Comparison of ENCODE assay signal across 30 mouse cellular contexts in genomic region chr4:106621428-106621827, GRCm38 (mm10). TPM values are rescaled to one million over a fixed set of nuclear protein-coding genes. Genes with fewer than 3 reads are reported as not detected.
DNase-seq lines count a peak whose midpoint lies in the region; ATAC-seq and TF ChIP-seq lines count a peak whose summit lies in the region.
"Had no signal": no experiment of that assay in that cellular context is flagged by ENCODE, and none has a peak within 500 bp of the region (broad histone marks: within the 10 kb centered on the region; RNA-seq: fewer than 3 reads in every experiment).

No protein-coding gene starts in this region.

- TF ChIP-seq CTCF in kidney, adult 2 months (conservative IDR thresholded peaks at IDR 0.05; ENCODE audit: insufficient read depth, insufficient read length, low read depth, low read length): no peak

- no peak overlapping the region for H3K9ac ChIP-seq in kidney, embryonic 14.5 days (ENCODE audit: low read depth, low read length)
- H3K9ac ChIP-seq in intestine, embryonic 15.5 days: 0 out of 2 replicates have a peak overlapping the region, but pooled peaks have one; percentile 18
- no peak overlapping the region for H3K9ac ChIP-seq in stomach, embryonic 15.5 days
- no peak overlapping the region for H3K9ac ChIP-seq in midbrain, embryonic 14.5 days (replicated peaks; ENCODE audit: low read length)
- H3K9ac ChIP-seq: embryonic facial prominence, embryonic 13.5 days; forebrain, embryonic 15.5 days; heart, embryonic 12.5 days; hindbrain, embryonic 14.5 days; limb, embryonic 12.5 days; liver, embryonic 15.5 days; midbrain, embryonic 12.5 days had no signal

- no peaks in the 10 kb centered on the region for H3K27me3 ChIP-seq in kidney, adult 2 months (replicated peaks; ENCODE audit: control insufficient read depth, insufficient read depth, low read length)
- peaks cover 30% of the 10 kb centered on the region for H3K27me3 ChIP-seq in kidney, embryonic 14.5 days (ENCODE audit: control insufficient read depth, insufficient read depth, low read length)
- H3K27me3 ChIP-seq in intestine, embryonic 15.5 days (replicated peaks): peaks cover 27% of the 10 kb centered on the region
- H3K27me3 ChIP-seq in stomach, embryonic 15.5 days (replicated peaks): peaks cover 35% of the 10 kb centered on the region
- H3K27me3 ChIP-seq in midbrain, embryonic 14.5 days (ENCODE audit: control insufficient read depth, insufficient read depth, low read length): peaks cover 12% of the 10 kb centered on the region
- H3K27me3 ChIP-seq: Patski had no signal

- no peaks in the 10 kb centered on the region for H3K36me3 ChIP-seq in kidney, adult 2 months (ENCODE audit: control insufficient read depth, insufficient read depth, low read length)
- no peaks in the 10 kb centered on the region for H3K36me3 ChIP-seq in kidney, embryonic 14.5 days (ENCODE audit: control insufficient read depth, insufficient read depth, low read length)
- H3K36me3 ChIP-seq in intestine, embryonic 15.5 days: no peaks in the 10 kb centered on the region
- no peaks in the 10 kb centered on the region for H3K36me3 ChIP-seq in stomach, embryonic 15.5 days
- H3K36me3 ChIP-seq in midbrain, embryonic 14.5 days (ENCODE audit: control insufficient read depth, insufficient read depth, low read length): no peaks in the 10 kb centered on the region
- H3K36me3 ChIP-seq: embryonic facial prominence, embryonic 13.5 days; forebrain, embryonic 10.5 days; forebrain, embryonic 15.5 days; heart, embryonic 12.5 days; limb, embryonic 12.5 days; liver, embryonic 15.5 days; midbrain, embryonic 12.5 days had no signal

- no peak for ATAC-seq in kidney, embryonic 14.5 days (ENCODE audit: low FRiP score, low TSS enrichment)
- ATAC-seq in intestine, embryonic 15.5 days: peak; percentile 85
- no peak for ATAC-seq in stomach, embryonic 15.5 days (ENCODE audit: insufficient read depth, low FRiP score, low read depth)
- no peak for ATAC-seq in midbrain, embryonic 14.5 days (ENCODE audit: low FRiP score, low TSS enrichment)
- ATAC-seq: forebrain, embryonic 15.5 days; Patski had no signal

- WGBS in kidney, adult 2 months: 53% methylated on average over 3 of the region's 3 CpGs
- WGBS in kidney, embryonic 14.5 days: 72% methylated on average over 3 of the region's 3 CpGs
- 63% methylated on average over 3 of the region's 3 CpGs for WGBS in intestine, embryonic 15.5 days
- WGBS in stomach, embryonic 15.5 days: 62% methylated on average over 3 of the region's 3 CpGs
- 68% methylated on average over 3 of the region's 3 CpGs for WGBS in midbrain, embryonic 14.5 days

- H3K4me2 ChIP-seq in kidney, embryonic 14.5 days (replicated peaks; ENCODE audit: low read depth, low read length): no peak overlapping the region
- peak overlapping the region; percentile 54 for H3K4me2 ChIP-seq in intestine, embryonic 15.5 days (replicated peaks)
- peak overlapping the region; percentile 59; the same call in 1 of the 2 replicates for H3K4me2 ChIP-seq in stomach, embryonic 15.5 days
- no peak overlapping the region for H3K4me2 ChIP-seq in midbrain, embryonic 14.5 days (ENCODE audit: low read length)
- H3K4me2 ChIP-seq: forebrain, embryonic 15.5 days; heart, embryonic 12.5 days; hindbrain, embryonic 14.5 days; liver, embryonic 15.5 days; midbrain, embryonic 12.5 days had no signal

- H3K9me3 ChIP-seq in kidney, embryonic 14.5 days (ENCODE audit: control insufficient read depth, low read length): no peaks in the 10 kb centered on the region
- no peaks in the 10 kb centered on the region for H3K9me3 ChIP-seq in intestine, embryonic 15.5 days
- H3K9me3 ChIP-seq in stomach, embryonic 15.5 days: no peaks in the 10 kb centered on the region
- H3K9me3 ChIP-seq in midbrain, embryonic 14.5 days (ENCODE audit: control insufficient read depth, low read length): no peaks in the 10 kb centered on the region
- H3K9me3 ChIP-seq: embryonic facial prominence, embryonic 13.5 days; forebrain, embryonic 10.5 days; forebrain, embryonic 15.5 days; heart, embryonic 12.5 days; limb, embryonic 12.5 days; liver, embryonic 15.5 days; midbrain, embryonic 12.5 days had no signal

- no peak overlapping the region for H3K4me3 ChIP-seq in kidney, adult 2 months (ENCODE audit: insufficient read depth, low read depth, low read length)
- no peak overlapping the region for H3K4me3 ChIP-seq in kidney, embryonic 14.5 days (ENCODE audit: low read length)
- H3K4me3 ChIP-seq in intestine, embryonic 15.5 days (replicated peaks): no peak overlapping the region
- no peak overlapping the region for H3K4me3 ChIP-seq in stomach, embryonic 15.5 days (replicated peaks)
- no peak overlapping the region for H3K4me3 ChIP-seq in midbrain, embryonic 14.5 days (replicated peaks; ENCODE audit: low read depth, low read length)
- H3K4me3 ChIP-seq: embryonic facial prominence, embryonic 13.5 days; forebrain, embryonic 10.5 days; forebrain, embryonic 15.5 days; gastrocnemius, adult 2 months; heart, adult 2 months; heart, embryonic 12.5 days; left cerebral cortex, adult 2 months; liver, embryonic 15.5 days; midbrain, embryonic 12.5 days had no signal

- no peak for TF ChIP-seq POLR2A in kidney, adult 2 months (IDR thresholded peaks at IDR 0.05; ENCODE audit: low read depth, low read length)

- peak overlapping the region; percentile 54 for H3K27ac ChIP-seq in kidney, adult 2 months (ENCODE audit: insufficient read depth, low read depth, low read length)
- H3K27ac ChIP-seq in kidney, embryonic 14.5 days (ENCODE audit: low read depth, low read length): no peak overlapping the region
- H3K27ac ChIP-seq in intestine, embryonic 15.5 days: peak overlapping the region; percentile 74
- peak overlapping the region; percentile 44; the same call in 1 of the 2 replicates for H3K27ac ChIP-seq in stomach, embryonic 15.5 days
- no peak overlapping the region for H3K27ac ChIP-seq in midbrain, embryonic 14.5 days (replicated peaks; ENCODE audit: low read depth, low read length)
- H3K27ac ChIP-seq: embryonic facial prominence, embryonic 13.5 days; forebrain, embryonic 10.5 days; forebrain, embryonic 15.5 days; gastrocnemius, adult 2 months; heart, adult 2 months; hindbrain, embryonic 14.5 days; left cerebral cortex, adult 2 months; limb, embryonic 12.5 days; liver, embryonic 15.5 days; midbrain, embryonic 12.5 days had no signal

- DNase-seq in kidney, adult 2 months: peak; percentile 84
- peak; percentile 60 for DNase-seq in kidney, postnatal 14 days
- no peak for DNase-seq in midbrain, embryonic 14.5 days
- no peak for DNase-seq in right cerebral cortex, postnatal 14 days
- no peak for DNase-seq in thymus, postnatal 14 days
- DNase-seq: cerebellum, adult 11 months; cerebellum, adult 9-11 months; heart, postnatal 4 days; right cerebral cortex, postnatal 25 days; spleen, adult 18-20 months had no signal

- H3K4me1 ChIP-seq in kidney, adult 2 months (ENCODE audit: control insufficient read depth, insufficient read depth, low read length): peaks cover 9% of the 10 kb centered on the region; the same call in 1 of the 2 replicates
- H3K4me1 ChIP-seq in kidney, embryonic 14.5 days (ENCODE audit: control insufficient read depth, insufficient read depth, low read length): peaks cover 6% of the 10 kb centered on the region; the same call in 1 of the 2 replicates
- peaks cover 14% of the 10 kb centered on the region for H3K4me1 ChIP-seq in intestine, embryonic 15.5 days (replicated peaks)
- H3K4me1 ChIP-seq in stomach, embryonic 15.5 days: peaks cover 18% of the 10 kb centered on the region
- H3K4me1 ChIP-seq in midbrain, embryonic 14.5 days (ENCODE audit: control insufficient read depth, insufficient read depth, low read length): peaks cover 6% of the 10 kb centered on the region; the same call in 1 of the 2 replicates

RNA-seq across cellular contexts. Expression of gene Ttc22, which starts 0.8 kb away (rescaled TPM):
- polyA plus RNA-seq in kidney, adult 2 months (2012; rRNA removed): 4.6 and 6.1 TPM in 2 replicates
- 4.6 and 5.7 TPM in 2 replicates for polyA plus RNA-seq in kidney, embryonic 14.5 days (2014; fragmentation: Nextera tagmentation; extraction: Ambion mirVana)
- 8.6 and 10.1 TPM in 2 replicates for polyA plus RNA-seq in intestine, embryonic 15.5 days (2015; fragmentation: Nextera tagmentation; extraction: Ambion mirVana)
- 7.3 and 8.2 TPM in 2 replicates for polyA plus RNA-seq in stomach, embryonic 15.5 days (2015; fragmentation: Nextera tagmentation; extraction: Ambion mirVana)
- polyA plus RNA-seq in midbrain, embryonic 14.5 days (2014; fragmentation: Nextera tagmentation; extraction: Ambion mirVana): 3.3 and 3.5 TPM in 2 replicates
- polyA plus RNA-seq: forebrain, embryonic 10.5 days; liver, adult 2 months had no signal

RNA-seq across cellular contexts. Expression of gene Lexm, which starts 4.4 kb away (rescaled TPM):
- not detected in 2 replicates for polyA plus RNA-seq in kidney, adult 2 months (2012; rRNA removed)
- not detected in 2 replicates for polyA plus RNA-seq in kidney, embryonic 14.5 days (2014; fragmentation: Nextera tagmentation; extraction: Ambion mirVana)
- polyA plus RNA-seq in intestine, embryonic 15.5 days (2015; fragmentation: Nextera tagmentation; extraction: Ambion mirVana): not detected in 2 replicates
- polyA plus RNA-seq in stomach, embryonic 15.5 days (2015; fragmentation: Nextera tagmentation; extraction: Ambion mirVana): 0.08 TPM in 1 of 2 replicates, not detected in the other
- not detected in 2 replicates for polyA plus RNA-seq in midbrain, embryonic 14.5 days (2014; fragmentation: Nextera tagmentation; extraction: Ambion mirVana)
- polyA plus RNA-seq: embryonic facial prominence, embryonic 13.5 days; forebrain, embryonic 10.5 days; forebrain, embryonic 15.5 days; heart, adult 2 months; heart, postnatal 0 days; hindbrain, embryonic 14.5 days; liver, adult 2 months; liver, embryonic 15.5 days; lung, embryonic 16.5 days; neural tube, embryonic 14.5 days; Patski; thymus, postnatal 0 days had no signal

RNA-seq across cellular contexts. Expression of gene Pars2, which starts 29.4 kb away (rescaled TPM):
- 9.6 and 10.6 TPM in 2 replicates for polyA plus RNA-seq in kidney, adult 2 months (2012; rRNA removed)
- polyA plus RNA-seq in kidney, embryonic 14.5 days (2014; fragmentation: Nextera tagmentation; extraction: Ambion mirVana): 10.9 and 14.0 TPM in 2 replicates
- polyA plus RNA-seq in intestine, embryonic 15.5 days (2015; fragmentation: Nextera tagmentation; extraction: Ambion mirVana): 14.5 and 15.0 TPM in 2 replicates
- polyA plus RNA-seq in stomach, embryonic 15.5 days (2015; fragmentation: Nextera tagmentation; extraction: Ambion mirVana): 11.5 and 13.2 TPM in 2 replicates
- 7.8 and 8.8 TPM in 2 replicates for polyA plus RNA-seq in midbrain, embryonic 14.5 days (2014; fragmentation: Nextera tagmentation; extraction: Ambion mirVana)

RNA-seq across cellular contexts. Expression of gene Ttc4, which starts 57.3 kb away (rescaled TPM):
- polyA plus RNA-seq in kidney, adult 2 months (2012; rRNA removed): 41.3 and 50.4 TPM in 2 replicates
- 60.9 and 90.5 TPM in 2 replicates for polyA plus RNA-seq in kidney, embryonic 14.5 days (2014; fragmentation: Nextera tagmentation; extraction: Ambion mirVana)
- polyA plus RNA-seq in intestine, embryonic 15.5 days (2015; fragmentation: Nextera tagmentation; extraction: Ambion mirVana): 72.0 and 73.4 TPM in 2 replicates
- 77.9 and 80.7 TPM in 2 replicates for polyA plus RNA-seq in stomach, embryonic 15.5 days (2015; fragmentation: Nextera tagmentation; extraction: Ambion mirVana)
- polyA plus RNA-seq in midbrain, embryonic 14.5 days (2014; fragmentation: Nextera tagmentation; extraction: Ambion mirVana): 104 and 121 TPM in 2 replicates

Comparison
In these comparisons a context has a peak if more than half of its experiments do, and no peak if none do; other contexts are left out.
1. H3K27ac ChIP-seq: peak in kidney, adult 2 months (single experiment), intestine, embryonic 15.5 days (single experiment) and stomach, embryonic 15.5 days (single experiment); none in kidney, embryonic 14.5 days (single experiment) and midbrain, embryonic 14.5 days (single experiment).
2. DNase-seq: peak in kidney, adult 2 months (single experiment) and kidney, postnatal 14 days (single experiment); none in midbrain, embryonic 14.5 days (single experiment), right cerebral cortex, postnatal 14 days (single experiment) and thymus, postnatal 14 days (single experiment).
3. H3K4me2 ChIP-seq: peak in intestine, embryonic 15.5 days (single experiment) and stomach, embryonic 15.5 days (single experiment); none in kidney, embryonic 14.5 days (single experiment) and midbrain, embryonic 14.5 days (single experiment).